Mouse (Mus musculus): ENCODE measurements around the gene Tmem208. TPM values are rescaled to one million over a fixed set of nuclear protein-coding genes. Genes with fewer than 3 reads are reported as not detected.
"Not testable (repeated sequence)": the region's sequence is repeated elsewhere in the genome, so short reads cannot be mapped to it uniquely, and the experiment has no call there.

The Tmem208 gene
- polyA plus RNA-seq, 1 experiment from 2014 or later, result 91.2 TPM

- Histone ChIP-seq H3K4me1 (replicated peaks) (peaks cover 39% of the 10 kb centered on the region), H3K9ac (no peak overlapping the region), H3K4me2 (peak overlapping the region; percentile 82), H3K9me3 (replicated peaks) (no peaks in the 10 kb centered on the region), H3K27me3 (peaks cover 48% of the 10 kb centered on the region), H3K27ac (replicated peaks) (no peak overlapping the region), H3K4me3 (replicated peaks) (no peak overlapping the region), H3K36me3 (replicated peaks) (no peaks in the 10 kb centered on the region)
- ATAC-seq (ENCODE audit: insufficient read depth), result no peak
- 15% methylated on average over 31 of the region's 31 CpGs for WGBS (ENCODE audit: insufficient replicate concordance)
Observed at GRCm38 (mm10) chr8:105290554-105291314, 35.4 kb upstream of the Tmem208 start.

GRCm38 (mm10) chr8:105291364-105291763, 34.8 kb upstream of the Tmem208 start:
- H3K4me1 ChIP-seq (replicated peaks), result peaks cover 46% of the 10 kb centered on the region
- 71% methylated on average over 8 of the region's 8 CpGs for WGBS (ENCODE audit: insufficient replicate concordance)
- H3K36me3 ChIP-seq (replicated peaks); H3K4me2 ChIP-seq; H3K4me3 ChIP-seq (replicated peaks); H3K9ac ChIP-seq; H3K27ac ChIP-seq (replicated peaks); ATAC-seq (ENCODE audit: insufficient read depth); H3K9me3 ChIP-seq (replicated peaks): not testable (repeated sequence)
- peaks cover 42% of the 10 kb centered on the region for H3K27me3 ChIP-seq

DNA sequence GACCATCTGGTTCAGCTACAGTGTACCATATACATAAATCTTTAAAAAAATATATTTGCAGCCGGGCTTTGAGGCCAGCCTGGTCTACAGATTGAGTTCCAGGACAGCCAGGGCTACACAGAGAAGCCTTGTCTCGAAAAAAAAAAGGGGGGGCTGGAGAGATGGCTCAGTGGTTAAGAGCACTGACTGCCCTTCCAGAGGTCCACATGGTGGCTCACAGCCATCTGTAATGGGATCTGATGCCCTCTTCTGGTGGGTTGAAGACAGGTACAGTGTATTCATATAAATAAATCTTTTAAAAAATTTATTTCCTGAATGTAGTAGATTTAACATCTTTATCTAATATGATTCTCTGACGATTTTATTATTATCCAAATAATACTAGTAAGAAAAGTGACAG, 34.4 kb upstream of the Tmem208 start:
- ATAC-seq (ENCODE audit: insufficient read depth), result not testable (repeated sequence)

DNA sequence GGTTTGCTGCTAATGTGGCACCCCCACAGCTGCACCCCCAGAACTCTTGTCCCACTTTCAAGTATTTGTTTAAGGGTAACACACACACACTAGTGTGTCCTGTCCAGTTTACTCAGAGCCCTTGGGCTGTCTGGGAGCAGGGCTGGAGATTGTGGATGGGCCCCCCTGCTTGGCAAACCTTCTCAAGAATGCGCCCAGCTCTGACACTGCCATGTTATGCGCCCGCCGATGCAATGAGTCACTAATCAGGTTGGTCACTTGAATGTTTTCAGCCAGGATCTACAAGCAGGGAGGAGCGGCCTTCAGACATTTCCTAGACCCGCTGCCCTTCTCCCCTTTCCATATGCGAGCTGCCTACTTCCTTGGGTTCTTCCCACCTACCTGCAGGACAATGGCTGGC, 33.7 kb upstream of the Tmem208 start:
- Histone ChIP-seq H3K9ac (no peak overlapping the region), H3K9me3 (replicated peaks) (no peaks in the 10 kb centered on the region), H3K36me3 (replicated peaks) (no peaks in the 10 kb centered on the region), H3K4me1 (replicated peaks) (peaks cover 55% of the 10 kb centered on the region), H3K4me2 (no peak overlapping the region), H3K27ac (replicated peaks) (no peak overlapping the region), H3K4me3 (replicated peaks) (no peak overlapping the region), H3K27me3 (peaks cover 34% of the 10 kb centered on the region)
- 67% methylated on average over 7 of the region's 7 CpGs for WGBS (ENCODE audit: insufficient replicate concordance)
- ATAC-seq (ENCODE audit: insufficient read depth), result no peak

More for the DNA sequence above, 34.4 kb upstream of the Tmem208 start:
- H3K4me2 ChIP-seq; H3K27ac ChIP-seq (replicated peaks); H3K9ac ChIP-seq; H3K9me3 ChIP-seq (replicated peaks); H3K4me3 ChIP-seq (replicated peaks); H3K36me3 ChIP-seq (replicated peaks): not testable (repeated sequence)
- WGBS (ENCODE audit: insufficient replicate concordance), result 47% methylated on average over 3 of the region's 3 CpGs
- Histone ChIP-seq H3K27me3 (peaks cover 38% of the 10 kb centered on the region), H3K4me1 (replicated peaks) (peaks cover 50% of the 10 kb centered on the region)

- Histone ChIP-seq H3K4me3 (replicated peaks) (no peak overlapping the region), H3K36me3 (replicated peaks) (no peaks in the 10 kb centered on the region), H3K4me2 (no peak overlapping the region), H3K4me1 (replicated peaks) (peaks cover 55% of the 10 kb centered on the region), H3K9me3 (replicated peaks) (no peaks in the 10 kb centered on the region), H3K27me3 (peaks cover 28% of the 10 kb centered on the region), H3K9ac (no peak overlapping the region), H3K27ac (replicated peaks) (no peak overlapping the region)
- 80% methylated on average over 19 of the region's 19 CpGs for WGBS (ENCODE audit: insufficient replicate concordance)
- no peak for ATAC-seq (ENCODE audit: insufficient read depth)
Observed at GRCm38 (mm10) chr8:105293405-105293804, 32.7 kb upstream of the Tmem208 start.

GRCm38 (mm10) chr8:105294776-105295175, 31.4 kb upstream of the Tmem208 start:
- WGBS (ENCODE audit: insufficient replicate concordance), result 73% methylated on average over 9 of the region's 9 CpGs
- no peak for ATAC-seq (ENCODE audit: insufficient read depth)
- Histone ChIP-seq H3K27me3 (peaks cover 17% of the 10 kb centered on the region), H3K27ac (replicated peaks) (no peak overlapping the region), H3K4me3 (replicated peaks) (peak overlapping the region; percentile 17; the same call in 1 of the 2 replicates), H3K9ac (no peak overlapping the region), H3K36me3 (replicated peaks) (peaks cover 11% of the 10 kb centered on the region), H3K4me2 (peak overlapping the region; percentile 23), H3K9me3 (replicated peaks) (no peaks in the 10 kb centered on the region), H3K4me1 (replicated peaks) (peaks cover 53% of the 10 kb centered on the region)

- peak overlapping the region; percentile 23 for H3K4me2 ChIP-seq
- H3K27ac ChIP-seq (replicated peaks), result 0 out of 2 replicates have a peak overlapping the region, but pooled peaks have one; percentile 98
- no peak for ATAC-seq (ENCODE audit: insufficient read depth)
- H3K9me3 ChIP-seq (replicated peaks), result no peaks in the 10 kb centered on the region
- peaks cover 50% of the 10 kb centered on the region for H3K4me1 ChIP-seq (replicated peaks)
- WGBS (ENCODE audit: insufficient replicate concordance), result 64% methylated on average over 11 of the region's 11 CpGs
- peak overlapping the region; percentile 17; the same call in 1 of the 2 replicates for H3K4me3 ChIP-seq (replicated peaks)
- no peak overlapping the region for H3K9ac ChIP-seq
- peaks cover 12% of the 10 kb centered on the region for H3K27me3 ChIP-seq
- peaks cover 16% of the 10 kb centered on the region for H3K36me3 ChIP-seq (replicated peaks)
Observed at GRCm38 (mm10) chr8:105295256-105295655, 30.9 kb upstream of the Tmem208 start.

GRCm38 (mm10) chr8:105295895-105296573, 30.1 kb upstream of the Tmem208 start, which contains the start of gene Exoc3l:
Gene Exoc3l (minus strand): TSS chr8:105296101.
- H3K36me3 ChIP-seq (replicated peaks), result peaks cover 24% of the 10 kb centered on the region
- no peaks in the 10 kb centered on the region for H3K9me3 ChIP-seq (replicated peaks)
- H3K4me2 ChIP-seq, result peak within 1 kb of the TSS; percentile 80
- ATAC-seq (ENCODE audit: insufficient read depth), result no peak
- peaks cover 50% of the 10 kb centered on the region for H3K4me1 ChIP-seq (replicated peaks)
- peak within 1 kb of the TSS; percentile 77 for H3K4me3 ChIP-seq (replicated peaks)
- 30% methylated on average over 11 of the region's 11 CpGs for WGBS (ENCODE audit: insufficient replicate concordance)
- peaks cover 6% of the 10 kb centered on the region for H3K27me3 ChIP-seq
- H3K9ac ChIP-seq, result peak within 1 kb of the TSS; percentile 88
- peak within 1 kb of the TSS; percentile 98 for H3K27ac ChIP-seq (replicated peaks)

- Histone ChIP-seq H3K4me1 (replicated peaks) (peaks cover 62% of the 10 kb centered on the region), H3K27me3 (peaks cover 6% of the 10 kb centered on the region), H3K27ac (replicated peaks) (peak within 1 kb of the TSS; percentile 98), H3K9ac (peak within 1 kb of the TSS; percentile 88), H3K4me2 (peak within 1 kb of the TSS; percentile 80), H3K4me3 (replicated peaks) (peak within 1 kb of the TSS; percentile 77), H3K36me3 (replicated peaks) (peaks cover 40% of the 10 kb centered on the region), H3K9me3 (replicated peaks) (no peaks in the 10 kb centered on the region)
- ATAC-seq (ENCODE audit: insufficient read depth), result peak; percentile 66
- under 1% methylated on average over 58 of the region's 58 CpGs for WGBS (ENCODE audit: insufficient replicate concordance)
Observed at GRCm38 (mm10) chr8:105297511-105298192, 28.5 kb upstream of the Tmem208 start, which contains the start of gene E2f4. Gene E2f4 (plus strand): TSS chr8:105297663.

GRCm38 (mm10) chr8:105298351-105299252, 27.6 kb upstream of the Tmem208 start:
- Histone ChIP-seq H3K27ac (replicated peaks) (peak overlapping the region; percentile 98), H3K4me1 (replicated peaks) (peaks cover 72% of the 10 kb centered on the region), H3K27me3 (peaks cover 6% of the 10 kb centered on the region), H3K4me3 (replicated peaks) (peak overlapping the region; percentile 77), H3K9me3 (replicated peaks) (no peaks in the 10 kb centered on the region), H3K9ac (peak overlapping the region; percentile 88), H3K36me3 (replicated peaks) (peaks cover 50% of the 10 kb centered on the region), H3K4me2 (peak overlapping the region; percentile 80)
- WGBS (ENCODE audit: insufficient replicate concordance), result 18% methylated on average over 18 of the region's 18 CpGs
- ATAC-seq (ENCODE audit: insufficient read depth), result peak; percentile 10
